Mouse (Mus musculus): ENCODE measurements around the gene Ces1g. TPM values are rescaled to one million over a fixed set of nuclear protein-coding genes. Genes with fewer than 3 reads are reported as not detected.

Gene Ces1g
- polyA plus RNA-seq, 1 experiment: not detected

- TF ChIP-seq POLR2A (IDR thresholded peaks at IDR 0.05; ENCODE audit: borderline replicate concordance, extremely low read depth, insufficient read depth, insufficient read length, poor library complexity, severe bottlenecking): no peak
- no peak for TF ChIP-seq CTCF (IDR thresholded peaks at IDR 0.05; ENCODE audit: borderline replicate concordance, extremely low read depth, insufficient read depth, insufficient read length)
- DNase-seq (ENCODE audit: low read depth): no peak
Observed at GRCm38 (mm10) chr8:93279556-93279955, 57.6 kb downstream of the Ces1g start, which contains the start of gene Ces1f. Gene Ces1f, minus strand, starts transcription at chr8:93279747.

GRCm38 (mm10) chr8:93278176-93278805 lies 58.8 kb downstream of the Ces1g start:
- no peak for DNase-seq (ENCODE audit: low read depth)
- no peak for TF ChIP-seq CTCF (IDR thresholded peaks at IDR 0.05; ENCODE audit: borderline replicate concordance, extremely low read depth, insufficient read depth, insufficient read length)
- no peak for TF ChIP-seq POLR2A (IDR thresholded peaks at IDR 0.05; ENCODE audit: borderline replicate concordance, extremely low read depth, insufficient read depth, insufficient read length, poor library complexity, severe bottlenecking)

GRCm38 (mm10) chr8:93274609-93275008 lies 62.5 kb downstream of the Ces1g start:
- TF ChIP-seq CTCF (IDR thresholded peaks at IDR 0.05; ENCODE audit: borderline replicate concordance, extremely low read depth, insufficient read depth, insufficient read length) (no peak), POLR2A (IDR thresholded peaks at IDR 0.05; ENCODE audit: borderline replicate concordance, extremely low read depth, insufficient read depth, insufficient read length, poor library complexity, severe bottlenecking) (no peak)

DNA sequence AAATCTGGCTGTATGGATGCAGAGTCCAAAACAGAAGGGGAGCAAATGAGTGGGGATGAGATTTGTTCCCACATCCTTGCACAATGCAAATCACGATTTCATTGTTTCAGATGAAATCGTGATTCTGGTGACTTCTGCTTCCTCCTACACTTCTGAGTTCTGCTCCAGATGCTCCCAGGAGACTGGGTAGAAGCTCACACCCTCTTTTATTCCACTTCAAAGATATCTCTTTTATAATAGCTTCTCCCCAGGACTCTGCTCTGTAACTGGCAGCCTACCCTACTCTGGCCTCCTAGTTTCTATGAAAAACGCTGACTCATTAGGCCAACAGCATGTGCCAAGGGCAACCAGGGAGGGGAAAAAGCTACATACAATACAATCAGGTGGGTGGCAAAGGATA lies 63.8 kb downstream of the Ces1g start:
- no peak for TF ChIP-seq CTCF (IDR thresholded peaks at IDR 0.05; ENCODE audit: borderline replicate concordance, extremely low read depth, insufficient read depth, insufficient read length)
- TF ChIP-seq POLR2A (IDR thresholded peaks at IDR 0.05; ENCODE audit: borderline replicate concordance, extremely low read depth, insufficient read depth, insufficient read length, poor library complexity, severe bottlenecking): no peak
- DNase-seq (ENCODE audit: low read depth): no peak

More at GRCm38 (mm10) chr8:93274609-93275008, 62.5 kb downstream of the Ces1g start:
- no peak for DNase-seq (ENCODE audit: low read depth)

- DNase-seq (ENCODE audit: low read depth): peak; percentile 4
- TF ChIP-seq POLR2A (IDR thresholded peaks at IDR 0.05; ENCODE audit: borderline replicate concordance, extremely low read depth, insufficient read depth, insufficient read length, poor library complexity, severe bottlenecking) (no peak), CTCF (IDR thresholded peaks at IDR 0.05; ENCODE audit: borderline replicate concordance, extremely low read depth, insufficient read depth, insufficient read length) (no peak)
Observed at GRCm38 (mm10) chr8:93272686-93273085, 64.4 kb downstream of the Ces1g start.

DNA sequence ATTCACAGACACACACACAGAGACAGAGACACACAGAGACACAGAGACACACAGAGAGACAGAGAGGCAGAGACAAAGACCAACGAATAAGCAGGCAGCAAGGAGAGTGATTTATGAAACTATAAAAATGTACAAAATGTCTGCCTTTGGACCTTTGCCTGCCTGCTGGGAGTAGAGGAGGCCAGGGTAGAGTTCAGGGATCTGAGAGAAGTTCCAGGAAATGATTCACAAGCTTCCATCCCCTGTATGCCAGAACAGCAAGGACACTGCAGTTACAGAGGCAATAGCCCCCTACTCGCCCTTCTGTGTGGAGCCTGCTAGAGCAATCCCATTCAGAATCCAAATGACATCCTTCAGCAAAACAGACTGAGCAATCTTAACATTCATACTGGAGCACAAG lies 75.7 kb downstream of the Ces1g start:
- TF ChIP-seq POLR2A (IDR thresholded peaks at IDR 0.05; ENCODE audit: borderline replicate concordance, extremely low read depth, insufficient read depth, insufficient read length, poor library complexity, severe bottlenecking) (no peak), CTCF (IDR thresholded peaks at IDR 0.05; ENCODE audit: borderline replicate concordance, extremely low read depth, insufficient read depth, insufficient read length) (no peak)
- no peak for DNase-seq (ENCODE audit: low read depth)

- DNase-seq (ENCODE audit: low read depth): no peak
- TF ChIP-seq POLR2A (IDR thresholded peaks at IDR 0.05; ENCODE audit: borderline replicate concordance, extremely low read depth, insufficient read depth, insufficient read length, poor library complexity, severe bottlenecking): no peak
- no peak for TF ChIP-seq CTCF (IDR thresholded peaks at IDR 0.05; ENCODE audit: borderline replicate concordance, extremely low read depth, insufficient read depth, insufficient read length)
Observed at GRCm38 (mm10) chr8:93252400-93252925, 84.6 kb downstream of the Ces1g start.

Other genes with a start within 250 kb of the Ces1g start
- not detected in 2 replicates for gene Ces1c, start 206.0 kb downstream of the Ces1g start, polyA plus RNA-seq (2012; rRNA removed)
- 0.21 TPM in 1 of 2 replicates, not detected in the other for gene Ces1d, start 139.5 kb downstream of the Ces1g start, polyA plus RNA-seq (2012; rRNA removed)
- not detected in 2 replicates for gene Ces1e, start 107.7 kb downstream of the Ces1g start, polyA plus RNA-seq (2012; rRNA removed)
- gene Ces1f, start 57.6 kb downstream of the Ces1g start, polyA plus RNA-seq (2012; rRNA removed): 0.08 TPM in 1 of 2 replicates, not detected in the other
- not detected in 2 replicates for gene Ces1h, start 42.4 kb upstream of the Ces1g start, polyA plus RNA-seq (2012; rRNA removed)
- 0.51 and 0.54 TPM in 2 replicates for gene Ces5a, start 198.5 kb upstream of the Ces1g start, polyA plus RNA-seq (2012; rRNA removed)